Mouse (Mus musculus) splenic B cell, adult 2 months (primary cell): ENCODE results near the gene Gas1.

Experiments
- DNase-seq: peaks from one replicate; pipeline ENCODE4 v3.0.0-alpha.2; 2011; ENCODE audit warnings: low read depth, low spot score
- H3K27me3 ChIP-seq: 2 replicates; pipeline ENCODE4 v1.6.1; 2012; ENCODE audit warnings: mild to moderate bottlenecking, low read length, moderate library complexity, mixed read lengths; ENCODE audit not compliant: control insufficient read depth, poor library complexity, insufficient read depth, severe bottlenecking
- H3K36me3 ChIP-seq: 2 replicates; pipeline ENCODE4 v1.6.1; 2012; ENCODE audit warnings: mild to moderate bottlenecking, low read length, moderate library complexity, mixed read lengths; ENCODE audit not compliant: control insufficient read depth, poor library complexity, insufficient read depth, severe bottlenecking

The Gas1 gene

DNA sequence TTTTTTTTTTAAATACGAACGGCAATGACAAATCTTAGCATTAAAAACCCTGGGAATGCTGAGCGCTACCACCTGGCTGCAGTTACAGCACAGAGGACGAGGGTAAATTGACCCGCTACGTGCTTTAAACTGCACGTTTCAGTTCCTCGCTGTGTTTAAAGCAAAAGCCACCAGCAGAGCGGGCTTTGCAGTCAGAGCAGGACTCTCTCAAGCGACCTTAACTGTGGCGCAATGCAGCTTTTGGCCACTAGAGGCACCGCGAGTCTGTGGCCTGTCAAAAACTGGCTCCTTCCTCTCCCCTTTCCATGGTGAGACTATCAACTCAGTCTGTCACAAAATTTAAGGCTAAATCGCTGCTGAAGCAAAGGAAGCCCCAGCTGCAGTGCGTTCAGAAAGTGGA, 1.3 kb upstream of the Gas1 start:
- DNase-seq, result peak; percentile 1
- H3K27me3 ChIP-seq, result no peaks in the 10 kb centered on the region
- no peaks in the 10 kb centered on the region for H3K36me3 ChIP-seq

DNA sequence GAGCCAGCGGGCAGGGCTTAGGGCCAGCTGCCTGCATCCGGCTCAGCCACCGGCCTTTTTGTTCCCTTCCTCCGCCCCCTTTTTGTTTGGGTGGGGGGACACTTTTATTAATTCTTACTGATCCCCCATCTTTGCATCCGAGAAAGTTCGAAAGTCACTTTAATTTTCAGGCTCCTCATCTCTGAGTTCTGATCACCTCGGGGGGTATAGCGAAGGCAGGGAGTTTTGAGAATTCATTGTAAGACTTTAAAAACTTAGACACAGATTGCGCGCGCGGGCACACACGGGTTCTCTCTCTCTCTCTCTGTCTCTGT, 589 bp upstream of the Gas1 start:
- Histone ChIP-seq H3K36me3 (no peaks in the 10 kb centered on the region), H3K27me3 (no peaks in the 10 kb centered on the region)
- DNase-seq, result no peak

DNA sequence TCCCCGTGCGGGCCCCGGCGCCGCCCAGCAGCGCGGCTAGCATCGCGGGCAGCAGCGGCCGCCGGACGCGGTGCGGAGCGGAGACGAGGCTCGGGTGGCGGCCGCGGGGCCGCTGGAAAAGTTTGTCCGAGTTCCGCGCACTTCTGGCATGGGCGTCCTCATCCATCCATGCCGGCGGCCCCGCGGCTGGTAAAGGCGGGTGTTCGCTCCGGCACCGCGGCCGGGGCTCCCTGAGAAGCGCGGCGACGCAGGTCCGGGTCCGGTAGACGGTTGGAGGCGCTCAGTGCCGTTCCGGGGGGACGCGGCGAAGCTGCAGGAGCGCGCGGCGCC, 424 bp downstream of the Gas1 start:
- no peaks in the 10 kb centered on the region for H3K27me3 ChIP-seq
- H3K36me3 ChIP-seq, result no peaks in the 10 kb centered on the region
- no peak for DNase-seq

DNA sequence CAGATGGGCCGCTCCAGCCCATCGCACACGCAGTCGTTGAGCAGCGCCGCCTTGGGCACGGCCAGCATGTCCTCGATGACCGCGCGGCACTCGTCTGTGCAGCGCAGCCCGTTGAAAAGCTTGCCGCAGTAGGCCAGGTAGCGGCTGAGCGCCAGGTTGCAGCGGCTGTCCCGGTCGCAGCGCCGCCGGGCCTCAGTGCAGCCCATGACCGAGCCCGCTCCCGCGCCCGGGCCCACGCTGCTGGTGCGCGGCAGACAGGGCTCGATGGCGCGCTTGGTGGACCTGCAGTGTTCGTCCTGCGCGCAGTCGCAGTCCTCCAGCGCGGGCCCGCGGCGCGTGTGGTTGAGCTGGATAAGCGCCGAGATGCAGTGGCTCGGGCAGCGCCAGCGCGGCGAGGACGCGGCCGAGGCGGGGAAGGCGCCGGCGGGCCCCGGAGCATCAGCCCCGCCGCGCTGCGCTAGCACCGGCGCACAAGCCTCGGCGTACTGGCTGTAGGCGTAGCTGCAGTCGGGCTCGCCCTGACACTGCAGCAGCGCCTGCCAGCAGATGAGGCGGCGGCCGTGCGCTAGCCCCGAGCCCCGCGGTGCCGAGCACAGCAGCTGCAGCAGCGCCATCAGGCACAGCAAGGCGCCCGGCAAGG, 909 bp downstream of the Gas1 start:
- no peaks in the 10 kb centered on the region for H3K27me3 ChIP-seq
- no peak for DNase-seq
- H3K36me3 ChIP-seq, result no peaks in the 10 kb centered on the region

DNA sequence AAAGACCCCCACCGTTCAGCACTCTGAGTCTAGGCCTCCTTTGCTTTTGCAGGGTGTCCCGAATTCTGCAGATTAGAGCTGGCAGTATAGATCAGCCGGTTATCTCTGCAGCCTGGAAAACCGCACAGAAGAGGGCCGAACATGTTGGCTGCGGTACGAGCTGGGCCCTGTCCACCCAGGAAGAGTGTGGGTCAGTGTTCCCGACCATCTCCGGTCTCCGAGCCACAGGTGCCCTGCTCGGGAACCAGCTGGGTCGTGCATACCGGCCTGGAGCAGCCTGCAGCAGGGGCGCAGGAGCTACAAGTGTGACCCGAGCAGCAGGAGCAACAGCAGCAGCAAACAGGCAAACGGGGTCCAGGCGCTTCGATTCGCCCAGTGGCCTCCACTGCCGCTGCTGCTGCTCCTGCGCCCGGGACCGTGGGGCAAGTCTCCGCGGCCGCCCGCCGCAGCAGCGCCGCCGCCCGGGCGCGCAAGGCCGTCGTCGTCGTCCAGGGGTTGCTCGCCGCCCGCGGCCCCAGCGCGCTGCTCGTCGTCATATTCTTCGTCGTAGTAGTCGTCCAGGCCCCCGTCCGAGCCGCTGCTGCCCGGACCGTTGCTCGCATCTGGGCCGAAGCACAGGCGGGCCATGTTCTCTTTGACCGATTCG, 1.6 kb downstream of the Gas1 start:
- Histone ChIP-seq H3K36me3 (no peaks in the 10 kb centered on the region), H3K27me3 (no peaks in the 10 kb centered on the region)
- no peak for DNase-seq

DNA sequence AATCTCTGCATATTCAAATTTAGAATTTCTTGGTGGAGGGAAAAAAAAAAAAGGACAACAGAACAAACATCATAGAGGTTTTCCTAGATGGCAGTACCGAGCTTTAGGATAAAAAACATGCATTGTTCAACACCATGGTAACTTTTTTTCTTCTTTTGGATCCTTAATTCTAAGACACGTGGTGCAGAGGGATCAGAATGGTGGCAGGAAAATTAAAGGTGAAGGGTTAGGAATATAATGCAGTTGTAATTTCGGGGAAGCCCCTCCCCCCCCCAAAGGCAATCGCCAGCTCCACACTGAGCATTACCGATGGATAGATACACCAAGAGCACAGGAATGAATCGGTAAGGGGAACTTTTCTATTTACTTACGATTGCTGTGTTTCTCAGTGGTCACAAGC, 2.2 kb downstream of the Gas1 start:
- DNase-seq, result no peak
- Histone ChIP-seq H3K36me3 (no peaks in the 10 kb centered on the region), H3K27me3 (no peaks in the 10 kb centered on the region)

DNA sequence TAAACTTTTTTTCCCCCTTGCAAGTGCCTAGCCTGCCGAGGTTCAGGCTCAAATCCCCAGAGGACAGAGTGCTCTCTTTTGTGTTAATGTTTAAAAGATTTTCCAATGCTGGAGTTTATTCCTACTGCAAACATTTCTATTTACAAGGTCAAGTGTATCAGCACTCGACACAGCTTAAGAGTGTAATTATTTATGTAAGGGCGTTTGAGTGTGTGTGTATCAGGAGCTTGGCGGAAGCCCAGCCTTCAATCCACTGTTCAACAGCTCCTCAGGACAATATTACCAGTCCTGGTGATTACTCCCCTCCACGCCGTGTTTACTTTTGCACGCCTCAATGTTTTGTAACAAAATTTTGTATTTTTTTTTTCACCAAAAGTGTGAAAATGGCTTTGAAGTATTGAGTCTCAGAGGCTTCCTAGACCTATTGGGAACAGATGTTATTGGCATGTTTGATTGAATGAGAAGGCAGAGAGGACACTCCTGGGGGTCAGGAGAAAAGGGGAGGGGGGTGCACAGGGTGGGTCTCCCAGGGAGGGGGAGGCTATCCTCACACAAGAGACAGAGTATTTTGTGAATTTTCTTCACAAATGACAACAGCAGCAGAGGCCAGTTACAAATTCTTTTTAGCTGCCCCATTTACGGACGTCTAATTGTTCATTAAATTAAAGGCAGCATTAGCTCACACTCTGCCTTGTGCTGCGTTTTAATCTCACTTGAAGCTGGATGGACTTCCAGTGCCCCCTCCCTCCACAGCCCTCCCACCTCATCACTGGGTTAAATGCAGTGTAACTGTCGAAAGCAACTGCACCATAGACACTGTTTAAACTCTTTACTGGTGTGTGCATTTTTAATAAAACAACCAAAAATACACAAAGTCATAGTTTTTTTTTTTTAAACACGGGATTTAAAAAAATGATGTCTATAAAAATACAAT, 3.3 kb downstream of the Gas1 start:
- no peaks in the 10 kb centered on the region for H3K36me3 ChIP-seq
- no peaks in the 10 kb centered on the region for H3K27me3 ChIP-seq
- no peak for DNase-seq

DNA sequence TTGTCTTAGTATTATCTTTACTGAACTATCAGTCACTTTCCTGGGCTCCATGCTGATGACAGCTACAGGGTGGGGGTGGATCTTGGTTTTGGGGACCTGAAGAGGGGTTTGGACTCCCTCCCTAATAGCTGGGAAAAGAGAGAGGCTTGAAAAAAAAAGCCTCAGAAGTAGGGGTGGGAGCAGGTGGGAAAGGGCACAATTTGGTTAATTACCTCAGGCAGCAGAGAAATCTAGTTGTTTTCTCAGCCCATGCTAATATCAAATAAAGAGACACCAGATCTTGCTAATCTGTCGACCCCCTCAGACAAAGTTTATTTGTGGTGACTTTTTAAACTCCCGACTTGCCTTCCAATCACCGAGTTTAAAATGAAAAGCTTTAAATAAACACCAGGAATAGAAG, 4.0 kb downstream of the Gas1 start:
- no peaks in the 10 kb centered on the region for H3K27me3 ChIP-seq
- DNase-seq, result no peak
- H3K36me3 ChIP-seq, result no peaks in the 10 kb centered on the region

DNA sequence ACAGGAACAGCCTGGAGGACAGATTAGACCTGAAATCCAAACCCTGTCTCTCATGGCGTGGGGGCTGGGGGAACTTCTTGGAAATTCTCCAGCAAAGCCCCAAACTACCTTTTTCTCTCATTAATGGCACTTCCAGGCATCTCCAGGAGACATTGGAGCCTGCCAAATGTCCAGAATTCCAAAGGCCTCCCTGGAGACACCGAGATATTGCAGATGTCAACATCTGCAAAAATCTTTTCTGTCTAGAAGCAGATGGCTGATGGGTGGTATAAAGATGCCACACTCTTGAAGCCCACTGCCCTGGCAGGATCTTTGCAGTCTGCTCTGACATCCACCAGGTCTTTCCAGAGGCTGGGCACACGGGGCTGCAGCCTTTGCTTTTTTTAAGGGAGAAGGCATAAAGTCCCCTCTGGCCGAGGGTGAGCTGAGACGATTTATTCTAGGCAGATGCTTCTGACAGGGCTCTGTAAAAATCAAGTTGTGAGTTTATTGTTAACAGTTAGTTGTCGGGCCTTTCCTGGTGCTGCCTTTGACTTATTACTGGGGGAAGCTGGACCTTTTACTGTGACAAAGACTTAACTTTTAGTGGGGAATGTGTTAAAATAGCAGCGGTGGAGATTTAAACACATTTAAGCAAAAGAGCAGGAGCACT, 4.7 kb downstream of the Gas1 start:
- no peaks in the 10 kb centered on the region for H3K36me3 ChIP-seq
- no peak for DNase-seq

DNA sequence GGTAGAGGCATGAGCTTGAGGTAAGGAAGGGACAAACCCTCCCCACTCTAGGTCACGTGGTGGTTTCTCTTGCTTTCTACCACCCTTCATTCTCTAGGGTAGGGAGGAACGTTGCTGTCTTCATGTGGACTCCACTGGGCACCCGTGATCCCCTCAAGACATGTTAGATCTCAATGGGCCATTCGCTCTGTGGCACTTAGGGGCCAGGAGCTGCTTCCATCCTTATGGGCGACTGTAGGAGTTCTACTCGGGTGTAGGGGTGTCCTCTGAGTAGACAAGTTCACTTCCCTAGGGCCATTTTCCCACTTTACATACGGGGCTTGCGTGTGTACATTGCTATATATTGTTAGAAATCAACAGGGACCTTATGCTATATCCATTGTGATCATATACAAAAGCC, 5.4 kb downstream of the Gas1 start:
- Histone ChIP-seq H3K27me3 (no peaks in the 10 kb centered on the region), H3K36me3 (no peaks in the 10 kb centered on the region)
- no peak for DNase-seq

More for the DNA sequence above, 4.7 kb downstream of the Gas1 start:
- H3K27me3 ChIP-seq, result no peaks in the 10 kb centered on the region

DNA sequence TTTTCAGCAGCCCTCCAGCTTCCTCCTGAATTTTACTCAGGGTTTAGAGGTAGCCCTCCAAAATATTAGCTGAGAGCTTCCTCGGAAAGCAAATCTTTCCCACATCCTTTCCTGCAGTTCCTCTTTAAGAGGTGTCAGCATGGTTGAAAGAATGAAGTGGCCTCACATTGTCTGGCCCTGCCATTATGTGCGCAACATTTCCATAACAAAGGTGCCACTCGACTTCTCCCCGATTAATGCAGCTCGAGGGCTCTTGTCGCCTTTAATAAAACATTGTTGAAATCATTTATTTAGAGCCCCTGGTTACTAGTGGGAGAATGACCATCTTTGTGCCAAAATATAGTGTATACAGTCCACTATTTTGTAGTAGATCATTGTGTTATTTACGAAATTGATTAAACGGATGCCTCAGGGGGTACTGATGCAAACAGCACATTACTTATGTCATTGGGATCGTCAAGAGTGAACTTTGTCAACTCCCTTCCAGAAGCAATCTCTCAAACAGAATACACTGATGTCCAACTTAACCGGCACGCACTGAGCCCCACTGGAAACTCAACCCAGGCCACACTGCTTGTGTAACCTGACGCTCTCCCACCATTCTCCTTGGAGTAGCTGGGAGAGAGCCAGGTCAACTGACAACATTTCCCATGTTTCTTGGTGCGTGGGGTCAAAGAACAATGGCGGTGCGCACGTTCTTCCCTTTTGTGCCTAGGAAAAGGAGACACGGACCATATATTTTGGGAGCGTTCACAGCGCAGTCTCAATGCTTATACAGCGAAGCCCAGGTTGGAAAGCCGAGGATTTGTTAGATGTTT, 6.1 kb downstream of the Gas1 start:
- H3K36me3 ChIP-seq, result no peaks in the 10 kb centered on the region
- DNase-seq, result no peak

DNA sequence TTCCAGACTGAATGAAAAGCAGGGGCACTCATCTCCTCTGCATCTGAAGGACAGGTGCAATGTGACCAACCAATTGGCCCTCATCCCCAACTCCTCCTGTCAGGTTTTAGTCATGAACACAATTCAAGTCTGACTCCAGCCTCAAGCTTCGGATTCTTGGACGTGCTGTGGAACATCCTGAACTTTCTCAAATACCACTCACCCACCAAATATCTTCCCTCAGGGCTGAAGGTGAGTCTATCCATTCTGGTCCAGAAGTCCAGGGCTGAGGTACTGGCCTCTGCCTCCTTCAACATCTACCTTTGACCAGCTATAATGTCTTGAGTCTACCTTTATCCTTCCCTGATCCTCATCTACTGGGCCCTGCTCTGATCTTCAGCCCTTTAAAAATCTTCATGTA, 8.1 kb downstream of the Gas1 start:
- Histone ChIP-seq H3K36me3 (no peaks in the 10 kb centered on the region), H3K27me3 (no peaks in the 10 kb centered on the region)
- DNase-seq, result no peak

More for the DNA sequence above, 6.1 kb downstream of the Gas1 start:
- no peaks in the 10 kb centered on the region for H3K27me3 ChIP-seq

DNA sequence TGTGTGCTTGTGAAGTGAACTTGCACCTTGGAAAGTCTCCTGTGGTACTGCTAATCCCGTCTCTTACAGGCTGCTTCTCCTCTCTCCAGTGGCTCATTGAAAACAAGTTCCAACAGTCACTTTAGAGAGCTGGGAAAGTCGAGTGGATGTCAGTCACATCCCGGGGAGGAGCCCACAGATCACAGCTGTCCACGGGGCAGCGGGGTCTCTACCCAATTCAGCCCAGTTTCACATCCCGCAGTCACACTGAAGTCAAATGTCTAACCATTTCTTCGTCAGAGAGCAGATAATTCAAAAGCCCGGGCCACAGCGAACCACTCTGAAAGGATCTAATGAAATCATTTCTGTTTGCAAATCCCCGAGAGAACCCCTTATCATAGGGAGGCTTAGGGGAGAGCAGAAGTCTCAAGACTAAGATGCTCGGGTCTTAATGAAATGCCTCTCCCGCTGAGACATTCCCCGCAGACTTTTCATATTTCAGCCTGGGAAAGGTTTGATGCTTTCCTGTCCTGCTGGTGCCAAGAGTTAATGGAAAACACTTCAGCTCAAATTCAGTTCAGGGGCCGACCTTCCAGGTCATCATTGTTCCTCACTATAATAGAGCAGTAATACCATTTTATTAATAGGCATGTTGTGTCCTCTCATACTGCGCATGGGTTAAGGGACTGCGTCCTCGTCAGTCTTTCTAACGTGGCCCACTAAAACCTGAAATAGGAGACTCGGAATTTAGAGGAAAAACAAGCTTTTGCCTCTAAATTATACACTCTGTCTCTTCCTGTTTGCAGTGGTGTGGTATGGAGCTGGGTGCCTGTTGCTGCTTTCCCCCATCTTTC, 20.7 kb downstream of the Gas1 start:
- H3K36me3 ChIP-seq, result no peaks in the 10 kb centered on the region
- no peak for DNase-seq
- H3K27me3 ChIP-seq, result no peaks in the 10 kb centered on the region

DNA sequence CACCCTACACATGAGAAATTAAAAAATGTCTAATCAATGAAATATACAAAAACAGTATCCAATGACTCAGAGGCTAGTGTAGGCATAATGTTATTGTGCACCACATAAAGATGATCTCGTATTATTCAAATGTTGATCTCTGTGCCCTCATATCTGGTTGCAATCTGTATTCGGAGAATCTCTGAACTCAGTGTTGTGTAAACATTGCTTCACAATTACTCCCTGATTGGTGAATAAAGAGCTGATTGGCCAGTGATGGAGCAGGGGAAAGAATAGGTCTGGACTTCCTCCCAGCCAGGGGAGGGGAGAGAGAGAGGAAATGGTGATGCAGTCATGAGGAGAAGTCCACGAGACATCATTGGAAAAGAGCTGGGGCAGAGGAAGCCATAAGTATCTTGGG, 23.0 kb downstream of the Gas1 start:
- no peak for DNase-seq
- no peaks in the 10 kb centered on the region for H3K27me3 ChIP-seq
- no peaks in the 10 kb centered on the region for H3K36me3 ChIP-seq
